Mouse (Mus musculus) hindbrain, embryonic 15.5 days (tissue): ENCODE measurements at regions not wholly inside any gene's neighbourhood (a gene's known extent, or its start where the extent isn't known, plus 50 kb on each side); places are given as distances from the start of the nearest gene placed in this dataset.
A peak's percentile ranks its signal among the peaks of the same experiment; 100 is the strongest.

ENCODE experiments used
- ATAC-seq: fragments of 200-750 bp; cut with Nextera tagmentation; 2 replicates; pipeline ENCODE4 v1.8.0; 2017; ENCODE audit warnings: low read depth, moderate number of reproducible peaks, moderate TSS enrichment; ENCODE audit not compliant: low FRiP score
- H3K27ac ChIP-seq: fragments of 300-500 bp; sonication (generic); replicated peaks from 2 replicates; pipeline ENCODE4 v1.5.1; 2015; ENCODE audit warnings: mild to moderate bottlenecking, inconsistent platforms
- H3K27me3 ChIP-seq: fragments of 300-500 bp; sonication (generic); 2 replicates; pipeline ENCODE4 v1.6.1; 2015; ENCODE audit warnings: control low read depth, inconsistent platforms
- H3K36me3 ChIP-seq: fragments of 300-500 bp; sonication (generic); 2 replicates; pipeline ENCODE4 v1.6.1; 2015; ENCODE audit warnings: control low read depth, inconsistent platforms
- H3K4me1 ChIP-seq: fragments of 300-500 bp; sonication (generic); replicated peaks from 2 replicates; pipeline ENCODE4 v1.6.1; 2015; ENCODE audit warnings: control low read depth, inconsistent platforms
- H3K4me2 ChIP-seq: fragments of 300-500 bp; sonication (generic); 2 replicates; pipeline ENCODE4 v1.6.1; 2015; ENCODE audit warnings: moderate library complexity, mild to moderate bottlenecking, inconsistent platforms
- H3K4me3 ChIP-seq: fragments of 300-500 bp; sonication (generic); 2 replicates; pipeline ENCODE4 v1.5.1; 2015; ENCODE audit warnings: mild to moderate bottlenecking, inconsistent platforms
- H3K9ac ChIP-seq: fragments of 300-500 bp; sonication (generic); 2 replicates; pipeline ENCODE4 v1.6.1; 2015; ENCODE audit warnings: inconsistent platforms
- H3K9me3 ChIP-seq: fragments of 300-500 bp; sonication (generic); 2 replicates; pipeline ENCODE4 v1.6.1; 2016; ENCODE audit warnings: control low read depth, inconsistent platforms
- WGBS: fragments of 180-500 bp; shearing (Covaris S2); methylation state at CpG from one replicate; pipeline ENCODE4 v1.1.7; 2015; 5-methylcytosine and 5-hydroxymethylcytosine counted together

DNA sequence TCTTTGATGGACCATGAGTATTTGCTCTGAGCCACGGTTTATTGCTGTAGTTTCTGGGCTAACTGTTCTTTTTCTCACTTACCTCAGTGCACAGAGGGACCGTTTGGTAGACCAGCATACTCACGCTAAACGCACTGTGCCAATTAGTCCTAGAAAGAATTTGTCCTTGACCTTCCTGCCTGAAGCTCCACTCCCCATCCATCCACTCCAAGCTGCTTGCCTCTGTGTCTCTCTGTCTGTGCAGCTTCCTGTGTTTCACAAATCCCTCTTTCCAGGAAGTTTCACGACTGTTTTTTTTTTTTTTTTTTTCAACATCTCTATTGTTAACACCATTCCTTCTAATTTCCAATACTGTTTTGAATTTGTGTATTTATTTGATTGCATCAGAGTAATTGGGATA, 116.8 kb downstream of the Btg1 start:
- H3K4me1 ChIP-seq = no peaks in the 10 kb centered on the region
- no peak overlapping the region for H3K9ac ChIP-seq
- no peak overlapping the region for H3K4me2 ChIP-seq
- 69% methylated on average over 5 of the region's 5 CpGs for WGBS
- no peaks in the 10 kb centered on the region for H3K27me3 ChIP-seq
- no peak overlapping the region for H3K27ac ChIP-seq
- no peaks in the 10 kb centered on the region for H3K36me3 ChIP-seq
- ATAC-seq = no peak
- H3K9me3 ChIP-seq = no peaks in the 10 kb centered on the region
- H3K4me3 ChIP-seq = no peak overlapping the region

GRCm38 (mm10) chr10:96735146-96735545, 118.3 kb downstream of the Btg1 start:
- H3K36me3 ChIP-seq = no peaks in the 10 kb centered on the region
- no peak overlapping the region for H3K4me2 ChIP-seq
- 91% methylated on average over 11 of the region's 11 CpGs for WGBS
- no peak for ATAC-seq
- H3K27ac ChIP-seq = no peak overlapping the region
- H3K9ac ChIP-seq = no peak overlapping the region
- no peaks in the 10 kb centered on the region for H3K9me3 ChIP-seq
- H3K4me1 ChIP-seq = no peaks in the 10 kb centered on the region
- H3K27me3 ChIP-seq = no peaks in the 10 kb centered on the region
- no peak overlapping the region for H3K4me3 ChIP-seq

DNA sequence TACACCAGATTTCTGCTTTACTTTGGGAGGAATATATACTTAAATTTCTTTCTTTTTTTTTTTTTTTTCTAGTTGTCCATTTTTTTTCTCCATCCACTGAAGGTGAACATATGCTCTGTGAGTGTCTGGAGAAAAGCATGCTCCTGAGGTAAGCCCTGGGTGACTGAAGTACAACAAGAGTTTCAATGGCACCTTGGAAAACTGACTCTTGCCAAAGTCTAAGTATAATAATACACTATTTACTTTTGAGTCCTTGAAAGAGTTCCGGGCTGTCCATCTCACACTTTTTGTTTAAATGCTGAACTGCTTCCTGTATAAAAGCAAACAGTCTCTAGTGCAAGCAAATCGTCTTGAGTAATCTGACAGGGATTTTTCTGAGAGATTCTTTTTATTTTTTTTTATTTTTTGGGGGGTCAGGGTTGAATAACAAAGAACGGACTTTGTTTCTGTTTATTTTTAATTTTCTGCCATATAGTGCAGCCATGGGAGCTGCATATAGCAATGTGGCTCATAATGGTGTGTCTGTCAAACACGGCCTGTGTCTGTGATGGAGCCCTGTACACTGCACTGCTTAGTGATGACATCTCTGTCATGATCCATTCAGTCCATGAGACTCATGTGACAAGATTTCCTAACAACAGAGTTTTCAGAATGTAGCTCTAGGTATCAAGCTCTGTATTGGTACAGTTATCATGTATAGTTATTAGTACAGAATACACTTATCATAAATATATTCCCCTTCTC, 119.3 kb downstream of the Btg1 start:
- ATAC-seq = no peak
- Histone ChIP-seq H3K9ac (no peak overlapping the region), H3K9me3 (no peaks in the 10 kb centered on the region), H3K27ac (no peak overlapping the region), H3K27me3 (no peaks in the 10 kb centered on the region), H3K4me1 (no peaks in the 10 kb centered on the region), H3K4me3 (no peak overlapping the region), H3K4me2 (no peak overlapping the region), H3K36me3 (no peaks in the 10 kb centered on the region)
- 76% methylated on average over 4 of the region's 4 CpGs for WGBS

DNA sequence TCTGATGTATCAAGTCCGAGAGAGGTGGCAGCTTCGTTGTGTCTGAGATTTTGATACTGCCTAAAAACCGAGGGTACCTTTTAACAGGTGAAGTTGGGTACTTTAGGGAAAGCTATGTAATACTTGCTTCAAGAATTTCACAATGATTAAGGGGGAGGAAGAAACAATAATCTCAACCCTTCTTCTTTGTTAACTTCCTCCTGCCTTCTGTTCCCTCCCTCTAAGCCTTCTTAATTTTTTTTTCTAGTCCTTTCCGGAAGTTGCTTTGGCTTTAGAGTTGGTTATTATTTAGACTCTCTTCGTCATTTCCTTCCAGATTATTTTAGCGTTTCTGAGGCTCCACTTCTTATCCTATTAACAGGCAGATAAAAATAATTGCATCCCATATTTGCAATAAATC, 121.2 kb downstream of the Btg1 start:
- no peak overlapping the region for H3K27ac ChIP-seq
- no peaks in the 10 kb centered on the region for H3K9me3 ChIP-seq
- H3K27me3 ChIP-seq = no peaks in the 10 kb centered on the region
- H3K4me3 ChIP-seq = no peak overlapping the region
- no peak for ATAC-seq
- WGBS = 96% methylated on average over 6 of the region's 6 CpGs
- no peak overlapping the region for H3K4me2 ChIP-seq
- no peak overlapping the region for H3K9ac ChIP-seq
- H3K36me3 ChIP-seq = no peaks in the 10 kb centered on the region
- H3K4me1 ChIP-seq = no peaks in the 10 kb centered on the region

DNA sequence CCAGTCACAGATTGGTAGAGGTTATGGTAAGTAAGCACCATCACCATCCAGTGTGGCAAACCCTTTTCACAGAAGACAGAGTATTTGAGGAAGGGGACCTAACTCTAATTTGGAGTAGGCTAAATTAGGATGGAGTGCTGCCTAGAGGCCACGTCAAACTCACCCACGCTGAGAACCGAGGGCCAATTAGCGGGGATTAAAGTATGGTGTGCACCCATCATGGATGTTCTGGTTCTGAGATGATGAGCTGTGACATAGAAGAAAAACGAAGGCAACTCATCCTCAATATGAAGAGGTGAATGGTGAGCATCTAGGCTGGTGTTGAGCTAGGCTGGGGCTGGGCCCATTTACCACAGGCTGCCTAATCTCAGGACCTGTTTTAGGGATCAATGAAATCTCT, 121.8 kb downstream of the Btg1 start:
- 96% methylated on average over 5 of the region's 5 CpGs for WGBS
- Histone ChIP-seq H3K4me3 (no peak overlapping the region), H3K27ac (no peak overlapping the region), H3K4me1 (no peaks in the 10 kb centered on the region), H3K9me3 (no peaks in the 10 kb centered on the region), H3K4me2 (no peak overlapping the region), H3K9ac (no peak overlapping the region), H3K27me3 (no peaks in the 10 kb centered on the region), H3K36me3 (no peaks in the 10 kb centered on the region)
- ATAC-seq = no peak

DNA sequence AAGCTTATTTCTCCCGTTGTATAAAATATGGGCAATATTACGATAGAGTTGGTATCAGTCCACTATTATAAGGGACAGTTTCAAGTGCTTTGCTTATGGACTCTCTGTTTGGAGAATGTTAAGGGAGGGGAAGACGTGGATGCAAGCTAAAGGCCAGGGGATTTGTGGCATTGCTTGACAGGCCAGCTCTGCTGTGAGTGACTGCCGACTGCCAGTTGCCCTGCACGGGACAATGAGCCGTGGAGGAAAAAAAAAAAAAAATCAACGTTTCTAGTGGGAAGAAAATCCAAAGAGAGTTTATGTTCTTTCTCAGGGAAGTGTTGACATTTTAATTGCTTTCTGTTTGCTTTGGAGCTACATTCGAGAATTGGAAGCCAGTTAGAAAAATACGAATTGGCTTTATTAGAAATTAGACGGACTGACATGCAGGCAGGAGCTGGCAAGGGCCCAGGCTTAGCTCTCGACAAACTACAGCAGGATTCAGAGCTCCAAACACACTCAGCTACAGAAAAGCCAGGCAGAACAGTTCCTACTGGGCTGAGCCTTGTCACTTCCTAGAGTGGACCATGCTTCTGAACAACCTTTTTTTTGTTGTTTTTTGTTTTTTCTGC, 127.5 kb downstream of the Btg1 start:
- Histone ChIP-seq H3K9me3 (no peaks in the 10 kb centered on the region), H3K4me3 (no peak overlapping the region), H3K36me3 (no peaks in the 10 kb centered on the region), H3K4me1 (peaks cover 6% of the 10 kb centered on the region; the same call in 1 of the 2 replicates), H3K9ac (no peak overlapping the region), H3K4me2 (0 out of 2 replicates have a peak overlapping the region, but pooled peaks have one; percentile 1), H3K27me3 (no peaks in the 10 kb centered on the region), H3K27ac (no peak overlapping the region)
- peak; percentile 59; the same call in 1 of the 2 replicates for ATAC-seq
- WGBS = 36% methylated on average over 11 of the region's 11 CpGs

- Histone ChIP-seq H3K9me3 (no peaks in the 10 kb centered on the region), H3K4me2 (no peak overlapping the region), H3K36me3 (no peaks in the 10 kb centered on the region), H3K27ac (no peak overlapping the region), H3K4me1 (peaks cover 17% of the 10 kb centered on the region), H3K27me3 (no peaks in the 10 kb centered on the region), H3K9ac (no peak overlapping the region), H3K4me3 (no peak overlapping the region)
- WGBS = 48% methylated on average over 9 of the region's 9 CpGs
- ATAC-seq = no peak
These were observed 130.3 kb downstream of the Btg1 start for GRCm38 (mm10) chr10:96747015-96747663.

- H3K4me2 ChIP-seq = no peak overlapping the region
- no peak for ATAC-seq
- H3K27ac ChIP-seq = no peak overlapping the region
- H3K9me3 ChIP-seq = no peaks in the 10 kb centered on the region
- peaks cover 26% of the 10 kb centered on the region for H3K4me1 ChIP-seq
- no peaks in the 10 kb centered on the region for H3K36me3 ChIP-seq
- no peak overlapping the region for H3K4me3 ChIP-seq
- no peaks in the 10 kb centered on the region for H3K27me3 ChIP-seq
- WGBS = 63% methylated on average over 5 of the region's 5 CpGs
- H3K9ac ChIP-seq = no peak overlapping the region
These were observed 134.1 kb downstream of the Btg1 start for GRCm38 (mm10) chr10:96750861-96751260.

DNA sequence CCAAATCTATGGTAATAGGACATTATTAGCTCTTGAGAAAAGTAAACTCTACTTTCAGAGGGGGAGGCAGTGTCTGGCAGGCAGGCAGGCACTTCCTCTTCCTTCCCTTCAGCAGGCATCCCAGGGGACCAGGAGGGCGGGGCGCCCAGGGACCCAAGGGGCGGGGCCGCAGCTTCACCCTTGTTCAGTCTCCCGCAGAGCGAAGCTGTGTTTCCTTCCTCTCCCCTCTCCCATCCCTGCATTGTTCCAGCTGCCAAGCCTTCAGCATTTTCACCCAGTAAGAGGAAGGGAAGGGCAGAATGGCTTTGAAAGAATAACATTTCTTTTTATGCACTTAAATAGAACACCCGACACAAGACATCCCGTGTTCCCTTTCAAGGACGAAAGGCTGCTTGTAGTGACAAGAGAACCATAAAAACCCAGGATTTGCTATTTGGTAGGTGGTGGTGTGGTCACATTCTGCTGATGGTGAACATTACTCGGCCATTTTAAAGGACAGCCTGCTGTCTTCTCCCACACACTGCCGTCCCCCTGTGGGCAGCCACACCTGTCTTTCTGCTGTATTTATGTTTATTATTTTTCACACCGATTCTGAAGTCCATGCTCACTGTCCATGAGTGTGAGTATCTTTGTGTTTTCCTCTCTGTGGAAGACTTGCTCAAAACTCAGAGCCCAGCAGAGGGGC, 134.9 kb downstream of the Btg1 start:
- 0 out of 2 replicates have a peak overlapping the region, but pooled peaks have one; percentile 16 for H3K27ac ChIP-seq
- H3K27me3 ChIP-seq = no peaks in the 10 kb centered on the region
- H3K9ac ChIP-seq = no peak overlapping the region
- no peak overlapping the region for H3K4me3 ChIP-seq
- H3K36me3 ChIP-seq = no peaks in the 10 kb centered on the region
- 6% methylated on average over 12 of the region's 12 CpGs for WGBS
- H3K9me3 ChIP-seq = no peaks in the 10 kb centered on the region
- H3K4me2 ChIP-seq = peak overlapping the region; percentile 40
- ATAC-seq = peak; percentile 57; the same call in 1 of the 2 replicates
- H3K4me1 ChIP-seq = peaks cover 27% of the 10 kb centered on the region

GRCm38 (mm10) chr10:96752531-96752930, 135.7 kb downstream of the Btg1 start:
- Histone ChIP-seq H3K27me3 (no peaks in the 10 kb centered on the region), H3K4me2 (no peak overlapping the region), H3K9ac (no peak overlapping the region), H3K4me3 (no peak overlapping the region), H3K36me3 (no peaks in the 10 kb centered on the region), H3K4me1 (peaks cover 27% of the 10 kb centered on the region), H3K27ac (no peak overlapping the region), H3K9me3 (no peaks in the 10 kb centered on the region)
- WGBS = 90% methylated on average over 5 of the region's 5 CpGs
- no peak for ATAC-seq

DNA sequence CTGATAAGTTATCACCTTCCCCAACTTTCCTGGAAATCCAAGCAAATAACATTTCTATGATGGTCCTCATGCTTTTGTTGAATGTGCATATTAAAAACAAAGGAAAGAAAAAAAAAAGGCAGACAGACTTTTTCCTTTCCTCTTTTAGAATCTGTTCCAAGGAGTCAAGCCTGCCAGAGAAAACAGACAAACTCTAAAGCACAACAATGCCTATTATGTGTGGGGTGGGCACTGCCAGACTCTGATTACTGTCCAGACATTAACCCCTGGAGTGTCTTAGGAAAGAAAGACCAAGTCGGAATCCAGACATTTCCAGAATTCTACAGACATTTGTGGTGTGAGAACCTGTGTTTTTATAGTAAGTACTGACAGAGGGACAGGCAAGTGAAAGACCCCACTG, 136.7 kb downstream of the Btg1 start:
- no peaks in the 10 kb centered on the region for H3K9me3 ChIP-seq
- H3K4me2 ChIP-seq = no peak overlapping the region
- no peak for ATAC-seq
- H3K9ac ChIP-seq = no peak overlapping the region
- no peak overlapping the region for H3K4me3 ChIP-seq
- H3K27me3 ChIP-seq = no peaks in the 10 kb centered on the region
- no peaks in the 10 kb centered on the region for H3K36me3 ChIP-seq
- H3K4me1 ChIP-seq = peaks cover 27% of the 10 kb centered on the region
- WGBS = 28% methylated on average over 1 of the region's 1 CpGs
- 0 out of 2 replicates have a peak overlapping the region, but pooled peaks have one; percentile 24 for H3K27ac ChIP-seq

- no peaks in the 10 kb centered on the region for H3K27me3 ChIP-seq
- no peak overlapping the region for H3K4me3 ChIP-seq
- H3K4me2 ChIP-seq = 0 out of 2 replicates have a peak overlapping the region, but pooled peaks have one; percentile 13
- H3K9me3 ChIP-seq = no peaks in the 10 kb centered on the region
- H3K27ac ChIP-seq = 0 out of 2 replicates have a peak overlapping the region, but pooled peaks have one; percentile 6
- H3K4me1 ChIP-seq = peaks cover 27% of the 10 kb centered on the region
- H3K36me3 ChIP-seq = no peaks in the 10 kb centered on the region
- peak; percentile 59; the same call in 1 of the 2 replicates for ATAC-seq
- H3K9ac ChIP-seq = no peak overlapping the region
- WGBS = 15% methylated on average over 8 of the region's 8 CpGs
These were observed 138.9 kb downstream of the Btg1 start for GRCm38 (mm10) chr10:96755674-96756073.
